Mouse (Mus musculus) neutrophil, adult 65 days (primary cell): ENCODE results near the gene Olfr866. TPM values are rescaled to one million over a fixed set of nuclear protein-coding genes. Genes with fewer than 3 reads are reported as not detected.

Experiments
- total RNA-seq: library from RNA; stranded (reverse); gene quantifications from 2 replicates; pipeline ENCODE4 v1.2.4, GENCODE M21; 2023

Olfr866 gene
- total RNA-seq, result not detected in 2 replicates

DNA sequence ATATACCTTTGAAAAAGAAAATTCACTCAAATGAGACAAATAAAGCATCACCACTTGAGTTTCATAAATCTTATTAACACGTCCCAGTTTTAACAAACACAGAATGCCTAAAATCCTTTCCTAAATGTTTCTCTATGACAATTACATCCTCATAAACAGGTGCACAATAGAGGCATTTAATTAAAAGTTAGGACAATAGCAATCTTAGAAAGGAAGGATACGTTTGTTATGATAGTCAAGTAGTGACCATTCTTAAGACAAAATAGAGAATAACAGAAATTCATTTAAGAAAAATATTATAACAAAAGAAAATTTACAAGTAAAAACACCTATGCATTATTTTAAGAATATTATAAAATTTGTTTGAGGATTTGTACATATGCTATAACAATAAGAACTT is at the start of gene Olfr866:
TSS of gene Olfr866 (minus strand) at position 101 of the 400 bp plus-strand sequence.

DNA sequence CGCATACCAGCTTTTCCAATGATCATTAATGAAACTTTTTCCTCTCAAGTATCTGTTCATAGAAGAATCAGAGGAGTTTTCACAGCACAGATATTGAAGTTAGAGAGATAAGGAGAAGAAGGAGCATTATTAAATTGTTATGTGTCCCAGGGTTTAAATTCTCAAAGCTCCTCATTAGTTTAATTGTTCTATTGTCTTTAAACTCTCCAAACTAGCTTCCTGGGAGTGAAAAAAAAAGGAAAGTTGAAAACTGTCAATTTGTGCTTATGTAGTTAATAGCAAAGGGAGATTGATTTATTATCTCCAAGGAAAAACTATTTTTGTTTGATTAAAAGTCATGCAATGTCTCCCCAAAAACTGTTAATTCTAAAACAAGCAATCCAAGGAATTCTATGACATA is 29.6 kb upstream of the Olfr866 start, which contains the start of gene Olfr867:
TSS of gene Olfr867 (minus strand) at position 101 of the 400 bp plus-strand sequence.

Other genes with a start within 250 kb of the Olfr866 start
- gene Olfr58, start 247.8 kb downstream of the Olfr866 start, total RNA-seq, result not detected in 2 replicates
- not detected in 2 replicates for gene Olfr859, start 223.1 kb downstream of the Olfr866 start, total RNA-seq
- gene Olfr860, start 178.3 kb downstream of the Olfr866 start, total RNA-seq, result not detected in 2 replicates
- gene Olfr862, start 140.0 kb downstream of the Olfr866 start, total RNA-seq, result not detected in 2 replicates
- gene Olfr77, start 111.2 kb downstream of the Olfr866 start, total RNA-seq, result not detected in 2 replicates
- not detected in 2 replicates for gene Olfr867, start 29.5 kb upstream of the Olfr866 start, total RNA-seq
- gene Olfr868, start 70.6 kb upstream of the Olfr866 start, total RNA-seq, result not detected in 2 replicates
- gene Olfr869, start 101.0 kb upstream of the Olfr866 start, total RNA-seq, result not detected in 2 replicates
- gene Olfr870, start 146.0 kb upstream of the Olfr866 start, total RNA-seq, result not detected in 2 replicates
- gene Olfr871, start 184.2 kb upstream of the Olfr866 start, total RNA-seq, result not detected in 2 replicates
- gene Olfr872, start 209.1 kb upstream of the Olfr866 start, total RNA-seq, result not detected in 2 replicates